Mouse (Mus musculus): Measurements from ENCODE around the gene Olfr702.

Olfr702 gene

DNA sequence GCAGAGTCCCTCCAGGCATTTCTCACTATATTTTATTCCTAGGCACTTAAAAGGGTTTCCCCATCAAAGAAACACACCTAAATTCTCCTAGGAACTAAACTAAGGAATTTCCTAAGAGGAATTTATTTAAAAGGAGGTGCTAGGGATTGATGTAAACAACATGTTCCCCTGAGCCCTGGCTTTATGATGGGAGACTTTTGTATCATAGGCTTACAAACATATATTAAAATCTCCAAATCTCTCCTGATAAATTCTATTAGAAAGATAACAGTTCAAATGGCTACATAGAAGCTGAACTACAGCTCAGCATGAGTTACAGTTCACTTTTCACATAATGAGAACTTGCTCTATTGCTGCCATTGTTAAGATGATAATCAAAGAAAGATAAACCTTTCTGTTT lies at the start of gene Olfr702:
Olfr702 (minus strand) TSS at position 101 of the 400 bp plus-strand sequence.
- DNase-seq (ENCODE audit: low spot score in 2 of 2): no peak

DNA sequence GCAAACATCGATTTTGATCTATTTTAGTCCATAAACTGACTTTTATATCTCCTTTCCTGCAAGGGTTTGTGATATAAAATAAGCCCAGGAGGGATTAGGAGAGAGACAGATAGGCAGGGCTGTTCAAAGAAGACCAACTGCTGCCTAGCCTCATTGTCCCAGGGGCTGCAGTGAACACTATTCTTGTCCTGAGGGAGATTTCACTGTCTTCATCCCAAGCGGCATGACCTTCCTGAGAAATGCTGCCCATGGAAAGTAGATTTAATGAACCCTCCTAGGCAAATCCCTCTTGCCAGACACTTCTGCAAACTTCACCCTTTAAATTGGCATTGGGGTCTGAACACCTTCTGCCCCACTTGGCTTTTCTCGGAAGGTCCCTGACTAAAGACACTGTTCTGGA lies 43.1 kb upstream of the Olfr702 start, which contains the start of gene Olfr705:
Olfr705 (minus strand) TSS at position 101 of the 400 bp plus-strand sequence.
- no peak for DNase-seq (ENCODE audit: low spot score in 2 of 2)

DNA sequence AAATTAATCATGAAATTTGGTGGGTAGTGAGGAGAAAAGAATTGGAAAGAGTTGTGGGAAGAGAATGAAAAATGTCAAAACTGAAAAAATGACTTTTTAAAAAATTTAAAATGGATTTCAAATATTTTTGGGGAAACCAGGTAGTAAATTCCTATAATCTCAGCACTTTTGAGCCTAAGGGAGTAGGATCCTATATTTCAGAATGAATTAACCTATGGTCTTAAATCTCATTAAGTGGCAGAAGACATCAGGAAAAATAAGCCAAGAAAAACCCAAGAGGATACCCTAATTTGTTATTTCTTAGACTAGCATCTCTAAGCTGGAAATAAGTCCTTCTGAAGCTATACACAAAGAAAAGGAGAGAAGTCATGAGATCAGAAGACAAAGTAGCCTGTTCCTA lies 29.2 kb upstream of the Olfr702 start, which contains the start of gene Olfr704:
Olfr704 (plus strand) TSS at position 301 of the 400 bp plus-strand sequence.
- DNase-seq (ENCODE audit: low spot score in 2 of 2): no peak

DNA sequence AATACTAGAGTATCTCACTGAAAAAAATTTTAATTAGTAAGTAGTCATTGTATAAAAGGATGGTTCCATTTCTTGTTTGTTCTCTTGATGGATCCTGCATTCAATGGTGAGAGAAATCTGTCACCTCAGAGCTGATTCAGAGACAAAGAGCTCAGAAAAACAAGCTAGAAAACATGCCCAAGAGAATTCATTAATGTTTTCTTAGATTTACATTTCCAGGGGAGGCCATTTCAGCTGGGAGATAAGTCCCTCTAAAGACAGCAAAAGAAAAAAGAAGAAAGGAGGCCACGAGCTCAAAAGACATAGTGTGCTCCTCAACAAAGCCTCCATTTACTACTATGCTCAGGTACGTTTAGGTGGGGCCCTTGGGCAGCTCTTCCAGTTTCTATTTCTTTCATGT lies 9.4 kb upstream of the Olfr702 start, which contains the start of gene Olfr703:
Olfr703 (plus strand) TSS at position 301 of the 400 bp plus-strand sequence.
- DNase-seq (ENCODE audit: low spot score in 2 of 2): no peak

DNA sequence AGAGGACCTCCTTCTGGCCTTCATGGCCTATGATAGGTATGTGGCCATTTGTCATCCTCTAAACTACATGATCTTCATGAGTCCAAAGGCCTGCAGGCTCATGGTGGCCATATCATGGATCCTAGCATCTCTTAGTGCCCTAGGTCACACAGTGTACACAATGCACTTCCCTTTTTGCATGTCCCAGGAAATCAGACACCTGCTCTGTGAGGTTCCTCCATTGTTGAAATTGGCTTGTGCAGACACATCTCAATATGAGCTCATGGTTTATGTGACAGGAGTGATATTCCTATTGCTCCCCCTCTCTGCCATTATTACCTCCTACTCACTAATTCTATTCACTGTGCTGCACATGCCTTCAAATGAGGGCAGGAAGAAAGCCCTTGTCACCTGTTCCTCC lies 15.3 kb downstream of the Olfr702 start:
- DNase-seq (ENCODE audit: low spot score in 2 of 2): no peak

DNA sequence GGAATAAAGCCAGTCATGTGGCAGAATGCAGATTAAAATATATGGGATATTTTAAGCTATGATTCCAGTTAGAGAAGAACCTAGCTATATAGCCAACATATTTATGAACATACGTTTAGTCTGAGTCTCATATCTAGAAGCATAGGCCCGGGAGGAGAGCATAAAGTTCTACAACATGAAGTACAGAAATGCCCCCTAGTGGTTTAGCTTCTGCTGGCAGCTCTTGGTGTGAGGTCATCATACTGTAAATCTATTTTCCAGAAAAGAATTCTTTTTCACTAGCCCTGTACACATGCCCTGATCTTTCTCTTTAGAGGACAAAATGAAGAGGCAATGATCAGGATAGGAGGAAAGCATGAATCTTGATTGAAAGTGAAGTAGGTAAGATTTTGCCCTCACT lies 17.9 kb downstream of the Olfr702 start:
- no peak for DNase-seq (ENCODE audit: low spot score in 2 of 2)

DNA sequence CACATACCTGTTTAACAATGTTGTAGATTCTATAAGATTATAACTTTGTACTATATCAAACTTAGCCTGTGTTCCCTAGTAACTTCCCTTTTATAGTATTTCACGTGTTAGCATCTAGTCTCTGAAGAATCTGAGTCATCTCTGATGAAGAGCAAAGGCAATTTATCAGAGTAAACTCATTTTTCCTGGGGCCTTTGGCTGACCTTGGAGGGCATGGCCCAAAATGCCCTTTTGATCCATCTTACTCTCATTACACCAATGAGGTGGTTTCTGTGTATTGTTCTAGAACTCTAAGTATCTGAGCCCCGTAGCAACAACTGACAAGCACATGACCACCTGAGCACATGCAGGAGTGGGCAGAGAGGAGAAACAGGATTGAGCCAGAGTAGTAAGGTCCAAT lies 19.9 kb downstream of the Olfr702 start, which contains the start of gene Olfr701:
Olfr701 (plus strand) TSS at position 301 of the 400 bp plus-strand sequence.
- no peak for DNase-seq (ENCODE audit: low spot score in 2 of 2)

DNA sequence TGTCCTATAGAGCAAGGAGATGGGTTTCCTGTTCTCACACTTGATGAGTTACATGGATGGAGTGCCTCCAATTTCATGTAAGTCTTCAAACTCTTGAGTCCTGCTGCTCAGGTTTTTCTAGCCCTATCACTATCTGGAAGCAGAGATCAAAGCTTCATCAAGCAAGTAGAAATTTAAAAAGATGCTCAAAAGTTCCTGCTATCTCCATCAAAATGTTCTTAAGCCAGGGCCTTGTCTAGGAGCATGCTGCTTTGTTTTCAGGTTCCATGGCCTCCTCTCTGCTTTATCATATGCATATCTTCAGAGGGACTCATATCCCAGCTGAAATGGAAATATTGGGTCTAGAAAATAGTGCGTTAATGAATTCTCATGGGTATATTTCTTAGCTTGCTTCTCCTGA lies 25.0 kb downstream of the Olfr702 start, which contains the start of gene Olfr700:
Olfr700 (minus strand) TSS at position 101 of the 400 bp plus-strand sequence.
- DNase-seq (ENCODE audit: low spot score in 2 of 2): no peak

DNA sequence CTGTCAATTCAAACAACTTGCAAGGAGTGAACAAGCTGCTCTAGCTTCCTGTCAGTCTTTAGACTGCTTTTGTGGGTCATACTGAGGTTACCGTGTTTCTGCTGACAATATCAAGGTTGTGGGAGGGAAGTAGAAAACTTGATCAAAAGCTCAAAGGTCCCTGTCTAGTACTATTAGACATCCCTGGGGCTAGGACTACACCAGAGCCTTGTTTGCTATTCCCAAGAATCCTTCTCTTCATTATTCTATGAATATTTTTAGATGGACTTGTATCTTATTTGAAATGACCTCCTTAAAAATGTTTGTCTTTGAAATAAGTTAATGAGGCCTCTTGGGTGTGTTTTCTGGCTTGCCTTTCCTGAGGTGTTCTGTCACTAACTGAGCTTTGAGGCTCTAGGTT lies 40.6 kb downstream of the Olfr702 start, which contains the start of gene Olfr699:
Olfr699 (minus strand) TSS at position 101 of the 400 bp plus-strand sequence.
- DNase-seq (ENCODE audit: low spot score in 2 of 2): no peak

DNA sequence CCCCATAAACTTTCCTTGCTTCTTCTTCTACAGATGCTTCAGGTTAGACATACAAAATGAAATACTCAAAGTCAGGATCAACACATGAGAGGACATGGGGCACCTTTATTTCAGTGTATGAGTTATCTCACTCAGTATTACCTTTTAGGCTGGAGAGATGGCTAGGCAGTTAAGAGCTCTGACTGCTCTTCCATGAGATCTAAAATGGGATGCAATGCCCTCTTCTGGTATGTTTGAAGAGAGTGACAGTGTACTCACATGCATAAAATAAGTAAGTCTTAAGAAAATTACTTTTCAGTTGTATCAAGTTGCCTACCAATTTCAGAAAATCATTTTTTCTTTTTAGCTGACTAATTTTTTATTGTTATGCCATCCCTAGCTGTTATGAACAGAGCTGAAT lies 45.4 kb downstream of the Olfr702 start:
- no peak for DNase-seq (ENCODE audit: low spot score in 2 of 2)

All from urinary bladder, postnatal 36 days (tissue).